Mouse (Mus musculus): ENCODE measurements around the gene Cdk2ap2.

GRCm38 (mm10) chr19:4054613-4055012 lies 42.4 kb upstream of the Cdk2ap2 start:
- no peak for TF ChIP-seq CTCF (IDR thresholded peaks at IDR 0.05; ENCODE audit: borderline replicate concordance, insufficient read depth, low read length)
- no peak for TF ChIP-seq POLR2A (IDR thresholded peaks at IDR 0.05; ENCODE audit: low read depth, low read length)

All from embryonic fibroblast, embryonic 13.5 days (primary cell).